Mouse (Mus musculus) embryonic fibroblast, embryonic 13.5 days (primary cell): ENCODE results near the gene Hist2h2aa2.

ENCODE experiments used
- CTCF ChIP-seq: IDR thresholded peaks from 2 replicates; pipeline ENCODE4 v1.5.1; 2011; ENCODE audit warnings: mild to moderate bottlenecking, control low read depth, low read length, moderate library complexity, borderline replicate concordance; ENCODE audit not compliant: insufficient read depth
- POLR2A ChIP-seq: IDR thresholded peaks from 2 replicates; pipeline ENCODE4 v1.6.1; 2011; ENCODE audit warnings: low read depth, mild to moderate bottlenecking, control low read depth, low read length, moderate library complexity

DNA sequence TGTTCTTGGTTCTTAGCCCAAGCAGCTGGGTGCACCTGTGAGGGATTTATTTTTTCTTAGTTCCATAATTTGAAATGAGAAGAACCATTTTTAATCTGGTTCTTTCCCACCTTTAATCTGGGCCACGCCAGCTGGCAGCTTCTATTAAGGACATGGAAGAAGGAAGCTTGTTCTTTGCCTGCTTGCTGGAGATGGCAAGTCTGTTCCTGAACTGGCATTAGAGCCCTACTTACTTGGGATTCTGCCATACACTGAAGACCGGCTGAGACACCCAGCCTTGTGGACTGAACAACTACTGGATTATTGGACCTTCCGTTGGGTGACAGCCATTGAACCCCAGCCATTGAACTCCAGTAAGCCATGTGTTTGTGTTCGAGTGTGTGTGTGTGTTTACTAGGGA lies 17.3 kb downstream of the Hist2h2aa2 start:
- TF ChIP-seq CTCF (no peak), POLR2A (no peak)
